Mouse (Mus musculus) kidney, postnatal 0 days (tissue): Measurements from ENCODE around the gene Stk11. TPM values are rescaled to one million over a fixed set of nuclear protein-coding genes. Genes with fewer than 3 reads are reported as not detected.

Source experiments
- ATAC-seq: fragments of 200-750 bp; cut with Nextera tagmentation; replicated peaks from 2 replicates; pipeline ENCODE4 v1.8.0; 2017; ENCODE audit warnings: low read depth, moderate number of reproducible peaks, moderate TSS enrichment, moderate library complexity; ENCODE audit not compliant: low FRiP score
- DNase-seq: peaks from one replicate; pipeline ENCODE4 v3.0.0-alpha.2; 2016; ENCODE audit warnings: low spot score
- H3K27ac ChIP-seq: fragments of 300-500 bp; sonication (generic); 2 replicates; pipeline ENCODE4 v1.5.1; 2014; ENCODE audit warnings: mild to moderate bottlenecking
- H3K27me3 ChIP-seq: fragments of 300-500 bp; sonication (generic); 2 replicates; pipeline ENCODE4 v1.6.1; 2014; ENCODE audit warnings: low read length, mixed read lengths; ENCODE audit not compliant: insufficient read depth
- H3K36me3 ChIP-seq: fragments of 300-500 bp; sonication (generic); 2 replicates; pipeline ENCODE4 v1.6.1; 2014; ENCODE audit warnings: low read length, mixed read lengths; ENCODE audit not compliant: insufficient read depth
- H3K4me1 ChIP-seq: fragments of 300-500 bp; sonication (generic); replicated peaks from 2 replicates; pipeline ENCODE4 v1.6.1; 2014; ENCODE audit warnings: antibody characterized with exemption, low read length, mixed read lengths; ENCODE audit not compliant: insufficient read depth
- H3K4me2 ChIP-seq: fragments of 300-500 bp; sonication (generic); 2 replicates; pipeline ENCODE4 v1.6.1; 2014; ENCODE audit warnings: mild to moderate bottlenecking, low read length, moderate library complexity, mixed read lengths
- H3K4me3 ChIP-seq: fragments of 300-500 bp; sonication (generic); replicated peaks from 2 replicates; pipeline ENCODE4 v1.5.1; 2014; ENCODE audit warnings: low read depth, low read length
- H3K9ac ChIP-seq: fragments of 300-500 bp; sonication (generic); 2 replicates; pipeline ENCODE4 v1.6.1; 2014; ENCODE audit warnings: low read depth, low read length
- H3K9me3 ChIP-seq: fragments of 300-500 bp; sonication (generic); replicated peaks from 2 replicates; pipeline ENCODE4 v1.6.1; 2016; ENCODE audit warnings: low read length, inconsistent platforms, mixed read lengths
- CTCF ChIP-seq: IDR thresholded peaks from 2 replicates; pipeline ENCODE4 v1.5.1; 2016; ENCODE audit warnings: antibody characterized with exemption, low read depth, mild to moderate bottlenecking, moderate library complexity
- WGBS: fragments of 180-500 bp; shearing (Covaris S2); extraction: QIAGEN DNeasy Blood & Tissue Kit; methylation state at CpG from one replicate; pipeline ENCODE4 v1.1.7; 2014; 5-methylcytosine and 5-hydroxymethylcytosine counted together
- polyA plus RNA-seq: library from polyadenylated mRNA; unstranded; fragments of >200 nt; fragmentation: Nextera tagmentation; extraction: Ambion mirVana; gene quantifications from 2 replicates; pipeline ENCODE4 v1.2.1, GENCODE M21; 2015

The Stk11 gene
- polyA plus RNA-seq, 1 experiment from 2014 or later = 14.2 TPM

DNA sequence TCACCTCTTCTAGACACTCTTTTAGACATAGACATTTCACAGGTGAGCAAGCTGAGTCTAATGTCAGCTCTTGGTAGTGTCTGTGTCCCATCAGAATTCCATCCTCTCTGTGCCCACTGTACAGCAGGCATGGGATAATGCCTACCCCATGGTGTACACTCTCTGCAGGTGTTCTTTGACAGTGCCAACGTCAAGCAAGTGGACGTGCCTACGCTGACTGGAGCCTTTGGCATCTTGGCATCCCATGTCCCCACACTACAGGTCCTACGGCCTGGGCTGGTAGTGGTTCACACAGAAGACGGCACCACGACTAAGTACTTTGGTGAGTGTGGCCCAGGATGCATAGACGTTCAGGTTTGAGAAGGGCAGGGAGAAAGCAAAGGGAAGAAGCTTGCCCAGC is 28.1 kb downstream of the Stk11 start:
- H3K4me2 ChIP-seq = no peak overlapping the region
- DNase-seq (no peak), ATAC-seq (no peak)
- H3K36me3 ChIP-seq = peaks cover 24% of the 10 kb centered on the region
- H3K4me1 ChIP-seq = peaks cover 21% of the 10 kb centered on the region
- no peak overlapping the region for H3K9ac ChIP-seq
- H3K27me3 ChIP-seq = no peaks in the 10 kb centered on the region
- WGBS = 96% methylated on average over 7 of the region's 7 CpGs
- H3K9me3 ChIP-seq = no peaks in the 10 kb centered on the region
- no peak overlapping the region for H3K4me3 ChIP-seq
- TF ChIP-seq CTCF = no peak
- H3K27ac ChIP-seq = no peak overlapping the region

DNA sequence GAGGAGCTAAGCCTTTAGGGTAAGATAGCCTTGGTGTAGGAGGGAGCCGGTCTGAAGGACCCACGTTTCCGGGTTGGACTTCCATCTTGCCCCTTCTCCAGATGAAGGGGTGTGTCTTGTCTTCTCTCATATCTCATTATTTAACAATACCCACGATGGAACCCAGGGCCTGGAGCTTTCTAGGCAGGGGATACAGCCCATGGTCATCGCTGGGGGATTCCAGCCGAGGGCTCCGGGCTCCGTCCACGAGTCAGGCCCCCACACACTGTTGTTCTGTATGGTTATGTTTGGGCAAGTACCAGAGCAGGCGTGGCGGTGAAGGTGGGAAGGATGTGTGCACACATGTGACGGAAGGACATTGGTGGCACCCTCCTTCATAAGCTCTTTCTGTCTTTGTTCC is 28.6 kb downstream of the Stk11 start:
- DNase-seq (no peak), ATAC-seq (no peak)
- 91% methylated on average over 12 of the region's 12 CpGs for WGBS
- peaks cover 19% of the 10 kb centered on the region for H3K4me1 ChIP-seq
- H3K4me3 ChIP-seq = no peak overlapping the region
- no peaks in the 10 kb centered on the region for H3K9me3 ChIP-seq
- no peak overlapping the region for H3K27ac ChIP-seq
- H3K9ac ChIP-seq = no peak overlapping the region
- no peak overlapping the region for H3K4me2 ChIP-seq
- peaks cover 24% of the 10 kb centered on the region for H3K36me3 ChIP-seq
- TF ChIP-seq CTCF = no peak
- H3K27me3 ChIP-seq = no peaks in the 10 kb centered on the region

- peaks cover 16% of the 10 kb centered on the region for H3K4me1 ChIP-seq
- DNase-seq (peak; percentile 77), ATAC-seq (no peak)
- no peaks in the 10 kb centered on the region for H3K27me3 ChIP-seq
- peak overlapping the region; percentile 100; the same call in 1 of the 2 replicates for H3K27ac ChIP-seq
- no peak overlapping the region for H3K4me3 ChIP-seq
- no peak overlapping the region for H3K4me2 ChIP-seq
- peaks cover 28% of the 10 kb centered on the region for H3K36me3 ChIP-seq
- no peaks in the 10 kb centered on the region for H3K9me3 ChIP-seq
- TF ChIP-seq CTCF = peak; percentile 91
- 72% methylated on average over 20 of the region's 20 CpGs for WGBS
- H3K9ac ChIP-seq = no peak overlapping the region
Measured at GRCm38 (mm10) chr10:80144864-80145838, 29.5 kb downstream of the Stk11 start.

DNA sequence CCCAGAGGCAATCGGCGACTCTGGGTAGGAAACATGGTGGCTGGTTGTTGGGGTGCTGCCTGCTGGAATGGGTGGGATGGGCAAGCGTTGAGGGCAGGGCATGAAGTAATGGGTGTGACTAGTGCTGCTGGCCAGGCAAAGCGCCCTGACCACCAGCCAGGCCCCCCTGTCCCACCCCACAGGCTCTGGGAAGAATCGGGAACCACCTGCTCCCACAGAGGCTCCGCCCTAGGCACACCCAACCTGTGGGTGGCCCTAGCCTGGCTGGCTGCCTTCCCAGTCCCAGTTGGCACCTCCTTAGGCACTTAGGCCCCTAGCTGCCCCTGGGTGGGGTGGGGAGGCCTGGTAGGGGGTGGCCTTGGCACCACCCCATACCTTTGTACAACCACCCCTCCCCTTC is 30.3 kb downstream of the Stk11 start:
- no peak for DNase-seq
- Histone ChIP-seq H3K9ac (no peak overlapping the region), H3K9me3 (no peaks in the 10 kb centered on the region), H3K4me3 (no peak overlapping the region), H3K27me3 (no peaks in the 10 kb centered on the region), H3K36me3 (peaks cover 28% of the 10 kb centered on the region), H3K4me2 (no peak overlapping the region), H3K4me1 (peaks cover 16% of the 10 kb centered on the region), H3K27ac (peak overlapping the region; percentile 100)
- TF ChIP-seq CTCF = no peak
- no peak for ATAC-seq
- 84% methylated on average over 6 of the region's 6 CpGs for WGBS

- Histone ChIP-seq H3K27ac (peak overlapping the region; percentile 100), H3K36me3 (peaks cover 28% of the 10 kb centered on the region), H3K4me1 (peaks cover 16% of the 10 kb centered on the region), H3K27me3 (no peaks in the 10 kb centered on the region), H3K4me3 (no peak overlapping the region), H3K9me3 (no peaks in the 10 kb centered on the region), H3K4me2 (no peak overlapping the region), H3K9ac (0 out of 2 replicates have a peak overlapping the region, but pooled peaks have one; percentile 0)
- 71% methylated on average over 4 of the region's 4 CpGs for WGBS
- ATAC-seq = no peak
- TF ChIP-seq CTCF = no peak
- DNase-seq = no peak
Measured at GRCm38 (mm10) chr10:80146568-80147011, 31.0 kb downstream of the Stk11 start.

DNA sequence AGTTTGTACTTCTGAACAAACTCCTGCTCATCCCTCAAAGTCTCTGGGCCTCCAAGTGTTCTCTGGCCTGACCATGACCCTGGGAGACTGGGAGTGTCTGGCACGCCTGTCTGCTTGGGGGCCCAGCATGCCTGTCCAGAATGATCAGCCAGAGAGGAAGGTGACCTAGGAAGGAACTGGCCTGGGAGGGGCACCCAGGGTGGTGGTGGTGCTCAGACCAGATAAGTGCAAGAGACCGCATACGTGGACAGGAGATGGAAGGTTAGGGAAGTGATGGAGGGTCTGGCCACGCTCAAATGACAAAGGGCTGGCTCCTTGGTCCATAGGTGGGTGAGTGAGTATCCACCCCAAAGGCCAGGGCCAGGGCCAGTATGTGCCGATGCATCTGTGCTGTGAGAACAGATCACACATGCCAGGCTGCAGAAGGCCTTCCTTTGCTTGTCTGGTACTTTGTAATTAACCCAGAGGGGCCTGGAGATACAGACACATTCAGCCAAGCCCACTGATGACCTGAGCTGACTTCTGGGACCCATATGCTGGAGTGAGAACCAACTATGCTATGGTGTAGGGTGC is 31.6 kb downstream of the Stk11 start:
- Histone ChIP-seq H3K36me3 (peaks cover 28% of the 10 kb centered on the region), H3K27ac (peak overlapping the region; percentile 100), H3K9me3 (no peaks in the 10 kb centered on the region), H3K4me2 (peak overlapping the region; percentile 58; the same call in 1 of the 2 replicates), H3K27me3 (no peaks in the 10 kb centered on the region), H3K4me3 (peak overlapping the region; percentile 99; the same call in 1 of the 2 replicates), H3K9ac (peak overlapping the region; percentile 77; the same call in 1 of the 2 replicates), H3K4me1 (peaks cover 19% of the 10 kb centered on the region)
- ATAC-seq (no peak), DNase-seq (no peak)
- no peak for TF ChIP-seq CTCF
- 63% methylated on average over 5 of the region's 5 CpGs for WGBS
